Mouse (Mus musculus) granulocyte monocyte progenitor cell, adult 5-6 weeks (primary cell): Measurements from ENCODE around the gene Ascl3. TPM values are rescaled to one million over a fixed set of nuclear protein-coding genes. Genes with fewer than 3 reads are reported as not detected.

Experiments used
- ATAC-seq: replicated peaks from 2 replicates; pipeline ENCODE4 v1.8.0; 2016; ENCODE audit warnings: mild to moderate bottlenecking, moderate TSS enrichment, inconsistent platforms; ENCODE audit not compliant: poor library complexity, severe bottlenecking
- total RNA-seq, 2 experiments: library from RNA; stranded (forward) in 1 of 2; stranded (reverse) in 1 of 2; fragments of 200-712, 200-1000 nt in 1 of 2; fragments of >200 nt in 1 of 2; fragmentation: Nextera tagmentation in 1 of 2; gene quantifications; 2 replicates each; pipeline ENCODE4 v1.2.3; 2014 to 2017

The Ascl3 gene
- total RNA-seq (2014; fragmentation: Nextera tagmentation) (not detected in 2 replicates), total RNA-seq (2017) (not detected in 2 replicates)

- ATAC-seq, result no peak
Observed at GRCm38 (mm10) chr7:109731626-109732025, at the start of gene Ascl3. Ascl3 (minus strand) TSS chr7:109731726.

- peak; percentile 54 for ATAC-seq
Observed at GRCm38 (mm10) chr7:109781087-109781469, 49.6 kb upstream of the Ascl3 start.

- no peak; the same call in 1 of the 2 replicates for ATAC-seq
Observed at GRCm38 (mm10) chr7:109772251-109772650, 40.7 kb upstream of the Ascl3 start.

GRCm38 (mm10) chr7:109768699-109769383, 37.3 kb upstream of the Ascl3 start:
- ATAC-seq, result no peak

GRCm38 (mm10) chr7:109767575-109768350, 36.2 kb upstream of the Ascl3 start:
- no peak for ATAC-seq

GRCm38 (mm10) chr7:109764009-109764408, 32.5 kb upstream of the Ascl3 start:
- ATAC-seq, result no peak

- ATAC-seq, result no peak
Observed at GRCm38 (mm10) chr7:109756291-109756690, 24.8 kb upstream of the Ascl3 start.

GRCm38 (mm10) chr7:109754034-109754433, 22.5 kb upstream of the Ascl3 start:
- ATAC-seq, result no peak

- ATAC-seq, result peak; percentile 90
Observed at GRCm38 (mm10) chr7:109752008-109752925, 20.7 kb upstream of the Ascl3 start, which contains the start of gene Tmem9b. Tmem9b (minus strand) TSS chr7:109752875.

- ATAC-seq, result 0 out of 2 replicates have a peak, but pooled peaks have one; percentile 3
Observed at GRCm38 (mm10) chr7:109751427-109752007, 20.0 kb upstream of the Ascl3 start.

- ATAC-seq, result no peak
Observed at GRCm38 (mm10) chr7:109747747-109748146, 16.2 kb upstream of the Ascl3 start.

- no peak for ATAC-seq
Observed at GRCm38 (mm10) chr7:109741703-109742102, 10.2 kb upstream of the Ascl3 start.

- no peak for ATAC-seq
Observed at GRCm38 (mm10) chr7:109741060-109741459, 9.5 kb upstream of the Ascl3 start.

- no peak for ATAC-seq
Observed at GRCm38 (mm10) chr7:109739822-109740370, 8.4 kb upstream of the Ascl3 start.

- ATAC-seq, result no peak
Observed at GRCm38 (mm10) chr7:109734806-109735205, 3.3 kb upstream of the Ascl3 start.

- ATAC-seq, result no peak
Observed at GRCm38 (mm10) chr7:109723697-109724096, 7.8 kb downstream of the Ascl3 start, which contains the start of gene BC051019. BC051019 (minus strand) TSS chr7:109723850.

- no peak for ATAC-seq
Observed at GRCm38 (mm10) chr7:109723114-109723513, 8.4 kb downstream of the Ascl3 start.

- ATAC-seq, result no peak
Observed at GRCm38 (mm10) chr7:109722618-109723017, 8.9 kb downstream of the Ascl3 start.

- ATAC-seq, result peak; percentile 39; the same call in 1 of the 2 replicates
Observed at GRCm38 (mm10) chr7:109719286-109719685, 12.2 kb downstream of the Ascl3 start.
